22 mouse cellular contexts compared by ENCODE assay signal in genomic region chr8:122430646-122431045, GRCm38 (mm10). TPM values are rescaled to one million over a fixed set of nuclear protein-coding genes. Genes with fewer than 3 reads are reported as not detected.
A peak's percentile ranks its signal among the peaks of the same experiment; 100 is the strongest.
DNase-seq lines count a peak whose midpoint lies in the region; ATAC-seq and TF ChIP-seq lines count a peak whose summit lies in the region.
"Had no signal": no experiment of that assay in that cellular context is flagged by ENCODE, and none has a peak within 500 bp of the region (broad histone marks: within the 10 kb centered on the region; RNA-seq: fewer than 3 reads in every experiment).

No protein-coding gene starts in this region.

- TF ChIP-seq POLR2A in heart, adult 2 months (IDR thresholded peaks at IDR 0.05; ENCODE audit: insufficient read depth, low read depth, low read length) = 0 out of 2 replicates have a peak, but pooled peaks have one; percentile 5
- TF ChIP-seq POLR2A in CH12.LX (IDR thresholded peaks at IDR 0.05; ENCODE audit: low read depth, low read length) = no peak

- no peak overlapping the region for H3K9ac ChIP-seq in heart, adult 2 months (ENCODE audit: low read depth, low read length)
- H3K9ac ChIP-seq in heart, embryonic 12.5 days = no peak overlapping the region
- peak overlapping the region; percentile 93 for H3K9ac ChIP-seq in CH12.LX (ENCODE audit: insufficient read depth, low read depth)
- H3K9ac ChIP-seq in liver, embryonic 13.5 days = no peak overlapping the region
- no peak overlapping the region for H3K9ac ChIP-seq in hindbrain, embryonic 13.5 days
- H3K9ac ChIP-seq: embryonic facial prominence, embryonic 13.5 days; heart, embryonic 15.5 days; limb, embryonic 12.5 days; neural tube, embryonic 12.5 days had no signal

- H3K36me3 ChIP-seq in heart, adult 2 months (ENCODE audit: control insufficient read depth, insufficient read depth, low read length) = no peaks in the 10 kb centered on the region
- H3K36me3 ChIP-seq in heart, embryonic 12.5 days = peaks cover 30% of the 10 kb centered on the region
- peaks cover 30 to 63% of the 10 kb centered on the region in 2 experiments for H3K36me3 ChIP-seq in CH12.LX (replicated peaks in 1 of 2; ENCODE audit: control insufficient read depth in 1 of 2, insufficient read depth in 1 of 2, low read length in 1 of 2)
- peaks cover 25% of the 10 kb centered on the region for H3K36me3 ChIP-seq in liver, embryonic 13.5 days
- H3K36me3 ChIP-seq in hindbrain, embryonic 13.5 days = peaks cover 24% of the 10 kb centered on the region
- H3K36me3 ChIP-seq in forebrain, embryonic 10.5 days (replicated peaks) = peaks cover 28% of the 10 kb centered on the region

- WGBS in heart, adult 2 months = 73% methylated on average over 3 of the region's 3 CpGs
- WGBS in heart, embryonic 12.5 days = 69% methylated on average over 3 of the region's 3 CpGs
- WGBS in liver, embryonic 13.5 days (ENCODE audit: insufficient replicate concordance) = 56% methylated on average over 3 of the region's 3 CpGs
- WGBS in hindbrain, embryonic 13.5 days = 79% methylated on average over 3 of the region's 3 CpGs
- 83% methylated on average over 3 of the region's 3 CpGs for WGBS in forebrain, embryonic 10.5 days

- no peak for TF ChIP-seq RAD21 in CH12.LX (IDR thresholded peaks at IDR 0.05; ENCODE audit: low read depth, low read length)

- no peak for TF ChIP-seq CTCF in heart, adult 2 months (IDR thresholded peaks at IDR 0.05)
- no peak for TF ChIP-seq CTCF in CH12.LX (conservative IDR thresholded peaks at IDR 0.05 in 1 of 2, IDR thresholded peaks at IDR 0.05 in 1 of 2; ENCODE audit: low read depth in 2 of 2, low read length in 2 of 2)

- in situ Hi-C loops in CH12.LX (cut with MboI; ENCODE audit: low pct_ligation_motif_present, low pct_unique_long_range_greater_than_20kb, low sequenced_read_pairs) = loop anchor here (25.0 kb wide), 1 partner anchor 843 kb away; the partner anchor contains the start of genes Fbxo31 and Map1lc3b

- dilution Hi-C loops in CH12.LX (cut with MboI; ENCODE audit: extremely low pct_ligation_motif_present, extremely low pct_unique_long_range_greater_than_20kb, low sequenced_read_pairs) = no loop called here

- intact Hi-C loops in heart, adult 2 months (cut with DNase I) = no loop called here

- H3K4me3 ChIP-seq in heart, adult 2 months = no peak overlapping the region
- no peak overlapping the region for H3K4me3 ChIP-seq in heart, embryonic 12.5 days
- H3K4me3 ChIP-seq in CH12.LX (replicated peaks in 1 of 3; ENCODE audit: low read depth in 2 of 3, low read length in 2 of 3, poor library complexity in 1 of 3) = peak overlapping the region; percentile 12 to 85 (median 48)
- H3K4me3 ChIP-seq in liver, embryonic 13.5 days (replicated peaks) = no peak overlapping the region
- H3K4me3 ChIP-seq in hindbrain, embryonic 13.5 days = no peak overlapping the region
- no peak overlapping the region for H3K4me3 ChIP-seq in forebrain, embryonic 10.5 days
- H3K4me3 ChIP-seq: embryonic facial prominence, embryonic 13.5 days; hindbrain, embryonic 10.5 days; limb, embryonic 12.5 days; neural tube, embryonic 12.5 days had no signal

- no peaks in the 10 kb centered on the region for H3K27me3 ChIP-seq in heart, adult 2 months (ENCODE audit: control insufficient read depth, insufficient read depth, low read length)
- H3K27me3 ChIP-seq in heart, embryonic 12.5 days (replicated peaks) = no peaks in the 10 kb centered on the region
- no peaks in the 10 kb centered on the region for H3K27me3 ChIP-seq in CH12.LX (replicated peaks)
- H3K27me3 ChIP-seq in liver, embryonic 13.5 days = peaks cover 13% of the 10 kb centered on the region; the same call in 1 of the 2 replicates
- H3K27me3 ChIP-seq in hindbrain, embryonic 13.5 days = peaks cover 19% of the 10 kb centered on the region
- H3K27me3 ChIP-seq in forebrain, embryonic 10.5 days (ENCODE audit: poor library complexity, severe bottlenecking) = peaks cover 14% of the 10 kb centered on the region; the same call in 1 of the 2 replicates
- H3K27me3 ChIP-seq: embryonic facial prominence, embryonic 13.5 days; heart, embryonic 15.5 days; limb, embryonic 12.5 days; neural tube, embryonic 12.5 days had no signal

- DNase-seq in heart, adult 2 months = no peak
- DNase-seq in CH12.LX (ENCODE audit: extremely low read depth) = peak; percentile 22
- DNase-seq in kidney, adult 9 months = peak; percentile 88
- no peak for DNase-seq in liver, embryonic 13.5 days
- DNase-seq in gastrocnemius, postnatal 10 days = no peak
- DNase-seq in forebrain, embryonic 10.5 days (ENCODE audit: extremely low spot score, low spot score) = no peak
- DNase-seq: adrenal gland, postnatal 36 days; right cerebral cortex, postnatal 25 days; thymus, postnatal 25 days had no signal

- no peaks in the 10 kb centered on the region for H3K79me2 ChIP-seq in heart, adult 2 months (replicated peaks; ENCODE audit: control insufficient read depth, insufficient read depth, low read length)
- H3K79me2 ChIP-seq in CH12.LX (replicated peaks; ENCODE audit: control insufficient read depth, extremely low read depth, insufficient read depth, poor library complexity, severe bottlenecking) = peaks cover 44% of the 10 kb centered on the region

- no peak for TF ChIP-seq EP300 in heart, adult 2 months (IDR thresholded peaks at IDR 0.05; ENCODE audit: insufficient read depth, low read depth, low read length)
- TF ChIP-seq EP300 in CH12.LX (IDR thresholded peaks at IDR 0.05; ENCODE audit: low read length) = no peak

- H3K9me3 ChIP-seq in heart, embryonic 12.5 days (replicated peaks) = no peaks in the 10 kb centered on the region; the same call in 1 of the 2 replicates
- H3K9me3 ChIP-seq in CH12.LX (replicated peaks; ENCODE audit: low read length) = peaks cover 3% of the 10 kb centered on the region
- 0 out of 2 replicates have a peak, but pooled peaks cover 4% of the 10 kb centered on the region for H3K9me3 ChIP-seq in liver, embryonic 13.5 days (replicated peaks)
- H3K9me3 ChIP-seq in hindbrain, embryonic 13.5 days = no peaks in the 10 kb centered on the region; the same call in 1 of the 2 replicates
- peaks cover 4% of the 10 kb centered on the region for H3K9me3 ChIP-seq in forebrain, embryonic 10.5 days
- H3K9me3 ChIP-seq: embryonic facial prominence, embryonic 13.5 days; heart, embryonic 15.5 days; neural tube, embryonic 12.5 days had no signal

- no peak overlapping the region for H3K4me2 ChIP-seq in heart, embryonic 12.5 days
- peak overlapping the region; percentile 92 for H3K4me2 ChIP-seq in CH12.LX (ENCODE audit: insufficient read depth, low read depth, poor library complexity, severe bottlenecking)
- 0 out of 2 replicates have a peak overlapping the region, but pooled peaks have one; percentile 85 for H3K4me2 ChIP-seq in liver, embryonic 13.5 days
- no peak overlapping the region for H3K4me2 ChIP-seq in hindbrain, embryonic 13.5 days
- H3K4me2 ChIP-seq: embryonic facial prominence, embryonic 13.5 days; heart, embryonic 15.5 days; neural tube, embryonic 12.5 days had no signal

- no peak overlapping the region; the same call in 1 of the 2 replicates for H3K27ac ChIP-seq in heart, adult 2 months
- no peak overlapping the region for H3K27ac ChIP-seq in heart, embryonic 12.5 days (ENCODE audit: poor library complexity, severe bottlenecking)
- H3K27ac ChIP-seq in CH12.LX (ENCODE audit: insufficient read depth, low read depth) = peak overlapping the region; percentile 98
- H3K27ac ChIP-seq in liver, embryonic 13.5 days = peak overlapping the region; percentile 6
- H3K27ac ChIP-seq in hindbrain, embryonic 13.5 days = no peak overlapping the region
- H3K27ac ChIP-seq in forebrain, embryonic 10.5 days = no peak overlapping the region
- H3K27ac ChIP-seq: embryonic facial prominence, embryonic 13.5 days; heart, embryonic 15.5 days; hindbrain, embryonic 10.5 days; limb, embryonic 12.5 days; neural tube, embryonic 12.5 days had no signal

- no peak for ATAC-seq in heart, embryonic 12.5 days (ENCODE audit: insufficient number of reproducible peaks, low FRiP score)
- ATAC-seq in liver, embryonic 13.5 days (ENCODE audit: low read depth) = no peak
- ATAC-seq in hindbrain, embryonic 13.5 days (ENCODE audit: low FRiP score) = no peak
- ATAC-seq: activated CD4-positive, CD25-positive, alpha-beta regulatory T cell, adult 4 months; intestine, embryonic 16.5 days had no signal

- peaks cover 4% of the 10 kb centered on the region; the same call in 1 of the 2 replicates for H3K4me1 ChIP-seq in heart, adult 2 months (ENCODE audit: control insufficient read depth, insufficient read depth, low read length)
- H3K4me1 ChIP-seq in heart, embryonic 12.5 days (replicated peaks) = peaks cover 24% of the 10 kb centered on the region
- H3K4me1 ChIP-seq in CH12.LX (ENCODE audit: control insufficient read depth in 1 of 2, insufficient read depth in 2 of 2) = peaks cover 41 to 56% of the 10 kb centered on the region in 2 experiments
- H3K4me1 ChIP-seq in liver, embryonic 13.5 days (replicated peaks) = peaks cover 33% of the 10 kb centered on the region
- H3K4me1 ChIP-seq in hindbrain, embryonic 13.5 days (replicated peaks) = peaks cover 17% of the 10 kb centered on the region
- H3K4me1 ChIP-seq in forebrain, embryonic 10.5 days = peaks cover 31% of the 10 kb centered on the region

RNA-seq across cellular contexts. Expression of gene Cyba, which starts 2.1 kb away (rescaled TPM):
- total RNA-seq in heart, adult 2 months (2021) = 10 to 100 TPM; 41.2 to 43.9 TPM
- polyA plus RNA-seq in heart, adult 2 months (2012; rRNA removed) = 62.1 and 92.8 TPM in 2 replicates
- 175 and 182 TPM in 2 replicates for polyA plus RNA-seq in heart, embryonic 12.5 days (2016; fragmentation: Nextera tagmentation; extraction: Ambion mirVana)
- total RNA-seq in CH12.LX (2012; rRNA removed) (978 and 1,119 TPM in 2 replicates), CH12.LX (2014; rRNA removed) (450 and 466 TPM in 2 replicates)
- polyA plus RNA-seq in CH12.LX (2012; ENCODE audit: insufficient read length, low read depth) = 848 and 1,050 TPM in 2 replicates
- 133 and 153 TPM in 2 replicates for polyA plus RNA-seq in liver, embryonic 13.5 days (2015; fragmentation: Nextera tagmentation; extraction: Ambion mirVana)
- 42.7 and 46.2 TPM in 2 replicates for polyA plus RNA-seq in hindbrain, embryonic 13.5 days (2015; fragmentation: Nextera tagmentation; extraction: Ambion mirVana)
- total RNA-seq in gastrocnemius, postnatal 10 days (2021) = 10 to 100 TPM; 23.8 to 28.6 TPM
- 70.0 and 75.7 TPM in 2 replicates for polyA plus RNA-seq in forebrain, embryonic 10.5 days (2016; fragmentation: Nextera tagmentation; extraction: Ambion mirVana)

RNA-seq across cellular contexts. Expression of gene Il17c, which starts 8.8 kb away (rescaled TPM):
- not detected for total RNA-seq in heart, adult 2 months (2021)
- not detected in 2 replicates for polyA plus RNA-seq in heart, adult 2 months (2012; rRNA removed)
- not detected in 2 replicates for polyA plus RNA-seq in heart, embryonic 12.5 days (2016; fragmentation: Nextera tagmentation; extraction: Ambion mirVana)
- total RNA-seq in CH12.LX (2012; rRNA removed) (0.21 TPM in 1 of 2 replicates, not detected in the other), CH12.LX (2014; rRNA removed) (not detected in 2 replicates)
- 0.33 TPM in 1 of 2 replicates, not detected in the other for polyA plus RNA-seq in CH12.LX (2012; ENCODE audit: insufficient read length, low read depth)
- polyA plus RNA-seq in liver, embryonic 13.5 days (2015; fragmentation: Nextera tagmentation; extraction: Ambion mirVana) = not detected in 2 replicates
- 0.28 TPM in 1 of 2 replicates, not detected in the other for polyA plus RNA-seq in hindbrain, embryonic 13.5 days (2015; fragmentation: Nextera tagmentation; extraction: Ambion mirVana)
- total RNA-seq in gastrocnemius, postnatal 10 days (2021) = not detected
- polyA plus RNA-seq in forebrain, embryonic 10.5 days (2016; fragmentation: Nextera tagmentation; extraction: Ambion mirVana) = 0.21 TPM in 1 of 2 replicates, not detected in the other
- total RNA-seq: adrenal gland, postnatal 36 days; granulocyte monocyte progenitor cell, adult 5-6 weeks; left cerebral cortex, adult 18-20 months; megakaryocyte-erythroid progenitor cell, adult 5-6 weeks had no signal
- polyA plus RNA-seq: activated CD4-positive, CD25-positive, alpha-beta regulatory T cell, adult 4 months; heart, embryonic 15.5 days; hindbrain, embryonic 10.5 days; intestine, embryonic 16.5 days; limb, embryonic 12.5 days; lung, embryonic 16.5 days; neural tube, embryonic 12.5 days had no signal

RNA-seq across cellular contexts. Expression of gene Mvd, which starts 12.6 kb away (rescaled TPM):
- 1 to 10 TPM; 4.0 to 5.6 TPM for total RNA-seq in heart, adult 2 months (2021)
- polyA plus RNA-seq in heart, adult 2 months (2012; rRNA removed) = 8.5 and 9.0 TPM in 2 replicates
- polyA plus RNA-seq in heart, embryonic 12.5 days (2016; fragmentation: Nextera tagmentation; extraction: Ambion mirVana) = 22.8 and 24.1 TPM in 2 replicates
- 42.5 and 54.0 TPM in 2 replicates for total RNA-seq in CH12.LX (2012; rRNA removed)
- 56.2 and 80.3 TPM in 2 replicates for total RNA-seq in CH12.LX (2014; rRNA removed)
- 47.3 and 50.3 TPM in 2 replicates for polyA plus RNA-seq in CH12.LX (2012; ENCODE audit: insufficient read length, low read depth)
- 23.7 and 26.0 TPM in 2 replicates for polyA plus RNA-seq in liver, embryonic 13.5 days (2015; fragmentation: Nextera tagmentation; extraction: Ambion mirVana)
- polyA plus RNA-seq in hindbrain, embryonic 13.5 days (2015; fragmentation: Nextera tagmentation; extraction: Ambion mirVana) = 44.7 and 48.2 TPM in 2 replicates
- 1 to 10 TPM; 6.9 to 7.9 TPM for total RNA-seq in gastrocnemius, postnatal 10 days (2021)
- 52.1 and 54.2 TPM in 2 replicates for polyA plus RNA-seq in forebrain, embryonic 10.5 days (2016; fragmentation: Nextera tagmentation; extraction: Ambion mirVana)

RNA-seq across cellular contexts. Expression of gene Snai3, which starts 29.9 kb away (rescaled TPM):
- 1 to 10 TPM; 1.6 to 8.1 TPM for total RNA-seq in heart, adult 2 months (2021)
- 6.8 and 8.2 TPM in 2 replicates for polyA plus RNA-seq in heart, adult 2 months (2012; rRNA removed)
- polyA plus RNA-seq in heart, embryonic 12.5 days (2016; fragmentation: Nextera tagmentation; extraction: Ambion mirVana) = 2.1 and 2.3 TPM in 2 replicates
- 0.47 and 1.0 TPM in 2 replicates for total RNA-seq in CH12.LX (2012; rRNA removed)
- total RNA-seq in CH12.LX (2014; rRNA removed) = 0.28 and 0.44 TPM in 2 replicates
- polyA plus RNA-seq in CH12.LX (2012; ENCODE audit: insufficient read length, low read depth) = 0.19 and 0.49 TPM in 2 replicates
- 0.20 and 0.31 TPM in 2 replicates for polyA plus RNA-seq in liver, embryonic 13.5 days (2015; fragmentation: Nextera tagmentation; extraction: Ambion mirVana)
- not detected in 2 replicates for polyA plus RNA-seq in hindbrain, embryonic 13.5 days (2015; fragmentation: Nextera tagmentation; extraction: Ambion mirVana)
- total RNA-seq in gastrocnemius, postnatal 10 days (2021) = 1 to 10 TPM; 2.5 to 3.1 TPM
- 0.18 and 0.22 TPM in 2 replicates for polyA plus RNA-seq in forebrain, embryonic 10.5 days (2016; fragmentation: Nextera tagmentation; extraction: Ambion mirVana)
- total RNA-seq: adrenal gland, postnatal 36 days; granulocyte monocyte progenitor cell, adult 5-6 weeks; megakaryocyte-erythroid progenitor cell, adult 5-6 weeks had no signal
- polyA plus RNA-seq: hindbrain, embryonic 10.5 days; neural tube, embryonic 12.5 days had no signal

RNA-seq across cellular contexts. Expression of gene Rnf166, which starts 45.2 kb away (rescaled TPM):
- total RNA-seq in heart, adult 2 months (2021) = 10 to 100 TPM; 36.9 to 41.6 TPM
- polyA plus RNA-seq in heart, adult 2 months (2012; rRNA removed) = 91.3 and 99.4 TPM in 2 replicates
- 33.7 and 39.7 TPM in 2 replicates for polyA plus RNA-seq in heart, embryonic 12.5 days (2016; fragmentation: Nextera tagmentation; extraction: Ambion mirVana)
- 8.5 and 9.1 TPM in 2 replicates for total RNA-seq in CH12.LX (2012; rRNA removed)
- 6.5 and 7.7 TPM in 2 replicates for total RNA-seq in CH12.LX (2014; rRNA removed)
- polyA plus RNA-seq in CH12.LX (2012; ENCODE audit: insufficient read length, low read depth) = 12.9 and 13.0 TPM in 2 replicates
- 12.2 and 13.7 TPM in 2 replicates for polyA plus RNA-seq in liver, embryonic 13.5 days (2015; fragmentation: Nextera tagmentation; extraction: Ambion mirVana)
- polyA plus RNA-seq in hindbrain, embryonic 13.5 days (2015; fragmentation: Nextera tagmentation; extraction: Ambion mirVana) = 37.1 and 37.9 TPM in 2 replicates
- total RNA-seq in gastrocnemius, postnatal 10 days (2021) = 10 to 100 TPM; 26.2 to 28.0 TPM
- polyA plus RNA-seq in forebrain, embryonic 10.5 days (2016; fragmentation: Nextera tagmentation; extraction: Ambion mirVana) = 31.0 and 33.0 TPM in 2 replicates

Comparison
In these comparisons a context has a peak if more than half of its experiments do, and no peak if none do; other contexts are left out.
1. DNase-seq: peak in CH12.LX (single experiment) and kidney, adult 9 months (single experiment); none in heart, adult 2 months (0 of 2), liver, embryonic 13.5 days (single experiment), gastrocnemius, postnatal 10 days (single experiment) and forebrain, embryonic 10.5 days (single experiment).
2. H3K27ac ChIP-seq: peak in CH12.LX (single experiment) and liver, embryonic 13.5 days (single experiment); none in heart, adult 2 months (single experiment), heart, embryonic 12.5 days (single experiment), hindbrain, embryonic 13.5 days (single experiment) and forebrain, embryonic 10.5 days (single experiment).
3. H3K4me3 ChIP-seq: peak in CH12.LX (3 of 3); none in heart, adult 2 months (single experiment), heart, embryonic 12.5 days (single experiment), liver, embryonic 13.5 days (single experiment), hindbrain, embryonic 13.5 days (single experiment) and forebrain, embryonic 10.5 days (single experiment).
4. H3K4me2 ChIP-seq: peak in CH12.LX (single experiment) and liver, embryonic 13.5 days (single experiment); none in heart, embryonic 12.5 days (single experiment) and hindbrain, embryonic 13.5 days (single experiment).